Mouse (Mus musculus) frontal cortex, postnatal 25 days (tissue): ENCODE data around the gene Vps13c.
A peak's percentile ranks its signal among the peaks of the same experiment; 100 is the strongest.

Experiments used
- DNase-seq, 2 experiments: peaks; one replicate each; pipeline ENCODE4 v3.0.0; 2022; ENCODE audit warnings: low spot score in 2 of 2

The Vps13c gene

DNA sequence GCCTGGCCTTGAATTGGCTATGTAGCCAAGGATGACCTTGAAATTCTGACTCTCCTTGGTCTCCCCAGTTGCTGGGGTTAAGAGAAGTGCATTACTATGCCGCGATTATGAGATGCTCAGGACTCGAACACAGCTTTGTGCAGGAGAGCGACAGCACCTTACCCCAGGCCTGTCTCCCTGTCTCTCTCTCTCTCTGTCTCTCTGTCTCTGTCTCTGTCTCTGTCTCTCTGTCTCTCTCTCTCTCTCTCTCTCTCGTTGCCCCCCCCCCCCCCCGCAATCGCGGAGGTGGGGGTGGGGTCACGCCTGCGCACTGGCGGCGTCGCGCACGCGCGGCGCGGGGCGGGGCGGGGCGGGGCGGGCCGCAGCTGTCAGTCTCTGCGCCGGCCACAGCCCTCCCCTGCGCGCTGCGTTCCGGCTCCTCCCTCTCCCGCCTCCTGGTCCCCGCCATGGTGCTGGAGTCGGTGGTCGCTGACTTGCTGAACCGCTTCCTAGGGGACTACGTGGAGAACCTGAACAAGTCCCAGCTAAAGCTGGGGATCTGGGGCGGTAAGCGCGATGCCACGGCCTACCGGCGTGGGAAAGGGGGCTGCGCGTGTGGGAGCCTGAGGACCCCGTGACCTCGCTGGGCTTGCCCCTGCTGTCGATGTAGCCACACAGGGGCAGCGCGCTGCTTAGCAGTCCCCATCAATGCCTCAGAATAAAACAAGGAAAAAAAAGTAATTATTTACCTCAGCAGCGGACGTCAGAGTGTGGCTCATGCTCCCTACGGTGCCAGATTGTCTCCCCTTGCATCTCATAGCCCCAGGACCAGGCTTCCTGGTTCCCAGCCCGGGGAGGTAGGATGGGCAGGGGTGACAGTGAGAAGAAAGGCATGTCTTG is at the start of gene Vps13c:
Vps13c (plus strand) TSS at position 416 of the 879 bp plus-strand sequence.
- peak; percentile 34 to 67 for DNase-seq

GRCm38 (mm10) chr9:67792405-67792804 is 47.8 kb upstream of the Vps13c start:
- DNase-seq, result no peak

GRCm38 (mm10) chr9:67793501-67793900 is 46.7 kb upstream of the Vps13c start:
- DNase-seq, result no peak

DNA sequence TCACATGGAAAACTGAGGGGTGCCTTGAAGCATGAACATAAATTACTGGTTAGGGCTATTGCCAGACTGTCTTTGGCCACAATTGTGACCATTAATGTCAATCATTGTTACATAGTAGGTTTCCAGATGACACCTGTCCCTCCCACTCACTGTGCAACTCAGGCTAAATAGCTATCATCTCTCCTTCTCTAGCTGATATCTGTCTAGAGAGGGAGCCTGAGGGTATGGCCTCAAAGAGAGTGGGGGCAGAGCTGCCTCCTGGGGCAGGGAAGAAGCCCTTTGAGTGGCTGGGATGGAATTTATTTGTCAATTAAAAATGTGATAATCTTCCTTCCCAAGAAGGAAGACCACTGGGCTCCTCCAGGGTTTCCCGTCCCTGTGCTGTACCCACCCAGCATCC is 46.0 kb upstream of the Vps13c start:
- DNase-seq, result no peak

- no peak for DNase-seq
Measured at GRCm38 (mm10) chr9:67794668-67795067, 45.5 kb upstream of the Vps13c start.

- DNase-seq, result no peak
Measured at GRCm38 (mm10) chr9:67795205-67795675, 45.0 kb upstream of the Vps13c start.

DNA sequence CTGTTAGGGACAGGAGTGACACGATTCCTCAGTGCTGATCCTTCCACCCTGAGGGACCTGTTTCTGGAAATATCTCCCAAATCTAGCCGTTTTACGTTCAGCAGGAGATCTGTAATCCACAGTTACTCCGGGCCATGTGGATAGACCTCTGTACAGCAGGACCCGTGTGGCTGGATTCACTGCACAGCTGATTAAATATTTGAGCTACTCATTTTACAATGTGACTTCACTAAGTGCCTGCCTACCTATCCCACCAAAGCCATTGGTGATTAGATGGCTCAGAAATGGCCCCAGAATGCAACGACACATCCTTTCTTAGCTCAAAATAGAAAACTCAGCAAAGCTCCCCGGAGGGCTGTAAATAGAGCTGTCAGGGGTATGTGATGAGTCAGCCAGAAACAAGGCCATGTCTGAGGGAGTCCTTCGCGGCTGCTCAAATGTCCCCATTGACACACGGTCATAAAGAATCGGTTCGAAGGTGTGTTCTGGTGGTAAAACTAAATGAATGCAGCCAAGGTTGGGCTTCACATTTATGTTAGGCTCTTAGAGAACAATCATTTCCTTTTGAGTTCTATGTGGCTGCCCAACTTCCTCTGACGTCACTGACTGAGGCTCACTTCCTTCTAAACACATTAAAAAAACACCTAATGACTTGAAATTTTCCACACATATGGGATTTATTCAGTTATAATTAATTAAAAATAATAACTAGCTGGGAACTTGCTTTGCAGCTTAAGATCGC is 40.9 kb upstream of the Vps13c start:
- DNase-seq, result no peak

DNA sequence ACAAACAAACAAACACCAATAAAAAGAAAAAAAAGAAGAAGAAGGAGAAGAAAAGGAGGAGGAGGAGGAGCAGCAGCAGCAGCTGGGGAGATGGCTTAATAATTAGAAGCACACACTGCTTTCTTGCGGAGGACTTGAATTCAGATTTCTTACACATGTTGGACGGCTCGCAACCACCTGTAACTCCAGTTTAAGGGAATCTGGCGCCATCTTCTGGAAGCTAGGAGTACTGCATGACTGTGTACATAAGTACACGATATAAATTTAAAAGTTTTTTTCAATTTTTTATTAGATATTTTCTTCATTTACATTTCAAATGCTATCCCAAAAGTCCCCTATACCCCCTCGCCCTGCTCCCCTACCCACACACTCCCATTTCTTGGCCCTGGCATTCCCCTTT is 38.0 kb upstream of the Vps13c start:
- DNase-seq, result peak; percentile 26 to 36

DNA sequence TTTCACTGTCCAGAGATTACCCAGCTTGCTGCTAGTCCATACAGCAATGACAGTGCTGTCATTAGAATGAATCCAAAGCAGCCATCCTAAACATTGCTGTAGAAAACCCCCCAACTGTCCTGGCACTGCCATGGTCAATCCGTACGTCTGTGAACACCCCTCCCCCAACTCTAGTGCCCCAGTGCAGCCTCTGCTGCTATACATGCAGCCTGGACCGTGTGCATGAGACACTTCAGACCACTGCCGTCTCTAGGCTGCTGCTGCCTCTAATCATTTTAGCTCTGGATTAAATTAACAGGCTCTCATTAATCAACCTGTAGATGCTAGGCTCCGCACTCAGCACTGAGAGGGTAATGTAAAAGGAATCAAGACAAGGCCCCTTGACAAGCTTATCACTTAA is 33.2 kb upstream of the Vps13c start:
- DNase-seq, result no peak

DNA sequence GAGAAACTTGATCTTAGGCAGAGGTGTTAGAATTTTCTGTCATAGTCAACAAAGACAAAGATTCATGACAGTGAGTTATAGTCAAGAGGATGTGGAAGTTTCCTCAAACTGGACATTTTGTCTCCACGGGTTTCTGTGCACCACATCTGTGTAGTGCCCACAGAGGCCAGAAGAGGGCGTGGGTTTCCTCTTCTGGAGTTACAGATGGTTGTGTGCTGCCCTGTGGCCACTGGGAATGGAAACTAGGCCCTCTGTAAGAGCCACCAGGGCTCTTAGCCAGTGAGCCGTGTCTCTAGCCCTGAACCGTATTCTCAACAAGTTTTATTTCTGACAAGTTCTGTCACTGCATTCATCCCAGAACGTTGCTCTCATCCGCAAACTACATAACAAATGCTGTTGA is 29.7 kb upstream of the Vps13c start:
- DNase-seq, result no peak

DNA sequence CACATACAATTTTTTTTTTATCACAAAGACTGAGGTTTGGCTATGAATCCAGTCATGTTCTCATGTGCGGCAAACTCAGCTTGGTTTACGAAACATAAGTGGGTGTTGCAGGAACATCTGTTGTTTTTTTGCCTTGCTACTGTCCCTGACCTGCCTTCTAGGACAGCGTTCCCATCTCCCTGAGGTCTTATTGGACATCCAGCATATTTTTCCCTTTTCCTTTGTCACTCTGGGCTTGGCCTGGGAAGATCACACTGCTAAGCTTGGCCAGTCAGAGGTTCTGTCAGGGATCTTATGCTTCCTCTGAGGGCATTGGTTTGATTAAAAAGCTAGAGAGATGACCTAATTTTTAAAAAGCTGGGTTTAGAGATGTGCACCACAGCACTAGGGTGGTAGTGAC is 29.1 kb upstream of the Vps13c start:
- no peak for DNase-seq

- DNase-seq, result no peak
Measured at GRCm38 (mm10) chr9:67813171-67813570, 27.0 kb upstream of the Vps13c start.

DNA sequence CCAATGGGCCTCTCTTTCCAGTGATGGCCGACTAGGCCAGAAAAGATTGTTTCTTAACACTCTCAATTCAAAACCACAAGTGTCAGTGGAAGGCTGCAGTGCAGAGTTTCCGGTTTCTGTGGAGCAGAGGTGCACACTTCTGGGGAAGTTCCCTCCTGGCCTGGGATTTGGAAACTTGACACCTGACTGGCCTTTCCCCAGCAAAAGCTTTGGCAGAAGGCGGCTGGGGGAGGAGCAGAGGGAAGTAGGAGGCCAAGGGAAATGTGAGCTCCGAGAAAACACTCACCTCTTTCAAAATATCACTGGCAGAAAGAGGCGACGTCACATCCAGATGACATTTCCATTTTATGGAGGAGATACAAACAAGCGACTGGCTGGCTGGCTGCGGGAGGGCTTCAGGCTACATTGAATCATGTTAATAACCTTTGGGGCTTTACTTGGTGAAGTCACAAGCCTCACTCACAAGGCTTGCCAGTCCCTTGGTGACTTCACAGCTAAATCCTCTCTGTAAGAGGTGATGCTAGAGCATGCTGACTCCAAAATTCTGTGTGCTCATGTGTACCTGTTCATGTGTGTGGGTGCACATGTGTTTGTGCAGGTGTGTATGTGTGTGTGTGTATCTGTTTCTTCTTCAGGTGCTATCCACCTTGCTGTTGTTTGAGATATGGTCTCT is 26.4 kb upstream of the Vps13c start:
- no peak for DNase-seq

DNA sequence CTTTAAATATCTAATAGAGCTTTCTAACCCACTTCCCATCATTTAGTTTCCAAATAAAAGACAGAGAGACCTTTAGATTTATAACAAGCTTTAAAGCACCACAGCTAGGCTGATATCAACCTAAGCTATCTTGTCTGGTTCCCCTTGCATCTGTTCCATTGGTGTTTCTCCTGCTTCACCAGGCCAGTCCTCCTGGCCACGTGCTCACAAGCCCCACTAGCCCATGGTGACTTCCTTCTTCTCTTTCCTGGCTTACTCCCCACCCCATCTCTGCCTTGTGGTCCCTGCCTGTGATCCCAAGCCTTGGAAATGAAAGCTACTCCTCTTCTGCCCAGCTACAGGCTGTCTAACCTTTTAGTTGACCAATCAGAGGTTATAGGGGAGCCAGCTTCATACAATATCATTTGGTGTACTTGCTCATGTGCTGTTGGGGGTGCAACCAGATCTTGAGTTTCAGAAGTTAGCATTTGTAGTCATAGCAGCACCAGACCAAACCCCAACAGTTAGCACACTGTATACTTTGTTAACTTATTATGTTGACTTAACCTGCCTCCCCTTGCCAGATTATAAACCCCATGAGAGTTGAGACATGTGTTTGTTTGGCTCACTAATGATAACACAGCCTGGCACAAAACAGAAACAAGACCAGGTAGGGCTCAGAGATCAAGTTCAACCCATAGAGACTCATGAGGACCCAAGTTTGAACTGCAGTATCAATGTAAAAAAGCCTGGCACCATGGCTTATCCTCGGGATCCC is 23.8 kb upstream of the Vps13c start:
- no peak for DNase-seq

GRCm38 (mm10) chr9:67817898-67818667 is 22.1 kb upstream of the Vps13c start:
- DNase-seq, result no peak

- no peak for DNase-seq
Measured at GRCm38 (mm10) chr9:67818668-67818950, 21.6 kb upstream of the Vps13c start.

DNA sequence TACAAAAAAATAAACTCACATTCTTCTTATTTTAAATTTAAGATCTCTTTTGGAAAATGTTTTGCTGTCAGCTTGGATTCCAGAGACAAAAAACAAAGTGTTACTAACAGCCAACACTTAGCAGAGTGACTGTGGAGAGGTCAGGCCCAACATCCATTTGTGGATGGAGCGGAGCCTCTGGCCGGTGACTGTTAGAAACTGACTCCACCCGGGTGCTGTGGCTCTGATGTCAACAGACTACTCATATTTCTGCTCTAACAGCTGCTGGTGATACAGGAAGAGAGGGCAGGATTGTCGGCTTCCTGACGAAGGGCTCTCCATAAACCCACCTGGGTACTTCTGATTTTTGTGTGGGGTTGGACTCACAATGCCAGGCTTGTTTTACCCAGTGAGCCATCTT is 17.1 kb upstream of the Vps13c start:
- no peak for DNase-seq

- no peak for DNase-seq
Measured at GRCm38 (mm10) chr9:67825527-67825926, 14.7 kb upstream of the Vps13c start.

DNA sequence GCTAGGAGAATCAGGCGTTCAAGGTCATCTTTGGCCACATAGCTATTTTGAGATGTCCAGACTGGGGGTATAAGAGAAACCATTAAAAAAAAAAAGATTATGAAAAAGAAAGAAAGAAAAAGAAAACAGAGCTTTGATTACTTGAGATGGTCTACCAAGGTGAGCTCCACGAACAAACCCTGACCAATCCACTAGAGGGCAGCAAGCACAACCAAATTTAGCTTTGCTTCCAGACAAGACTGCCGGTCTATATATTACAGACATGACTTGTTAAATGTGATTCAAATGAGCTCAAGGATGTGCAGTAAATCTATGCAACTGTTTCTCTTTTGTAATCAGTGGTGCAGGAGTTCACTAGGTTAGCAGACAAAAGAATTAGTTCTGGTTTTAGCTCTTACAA is 12.0 kb upstream of the Vps13c start:
- peak in 1 of 2 experiments; percentile 26 for DNase-seq

DNA sequence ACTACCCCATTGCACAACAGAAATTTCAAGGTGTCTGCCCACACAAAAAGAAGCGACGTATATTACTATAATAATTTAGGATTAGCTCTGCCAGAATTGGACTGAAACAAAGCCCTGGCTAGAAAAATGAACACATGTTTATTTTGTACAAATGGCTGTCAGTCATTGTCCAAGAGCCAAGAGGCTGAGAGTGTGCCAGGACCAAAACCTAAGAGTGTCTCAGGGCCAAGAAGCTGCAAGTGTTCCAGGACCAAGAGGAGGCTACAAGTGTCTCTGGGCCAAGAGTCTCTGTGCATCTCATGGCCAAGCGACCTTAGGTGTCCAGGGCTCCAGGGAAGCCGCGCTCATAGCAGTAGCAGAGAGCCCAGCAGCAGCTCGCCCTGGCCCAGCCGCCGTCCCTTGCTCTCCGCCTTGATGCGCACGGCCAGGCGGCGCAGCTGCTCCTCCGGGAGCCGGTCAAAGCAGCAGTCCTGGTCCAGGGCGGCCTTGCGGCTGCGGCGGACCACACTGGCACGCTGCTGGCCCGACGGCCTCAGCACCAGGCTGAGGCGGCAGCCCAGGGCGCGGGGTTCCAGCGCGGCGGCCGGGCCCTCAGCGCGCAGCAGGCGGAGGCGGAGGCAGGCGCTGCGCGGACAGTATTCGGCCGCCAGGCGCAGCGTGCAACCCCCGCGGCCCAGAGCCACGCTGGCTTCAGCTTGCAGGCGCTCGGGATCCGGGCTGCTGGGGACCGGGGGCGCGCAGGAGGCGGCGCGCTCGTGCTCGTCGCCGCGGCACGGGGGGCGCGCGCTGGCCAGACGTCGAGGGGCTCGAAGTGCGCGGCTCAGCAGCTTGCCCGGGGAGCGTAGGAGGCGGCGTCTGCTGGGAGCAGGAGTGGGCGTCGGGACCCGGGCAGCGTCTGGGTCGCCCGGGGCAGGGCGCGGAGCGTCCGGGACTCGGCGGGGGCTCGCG is 9.5 kb upstream of the Vps13c start:
- DNase-seq, result no peak
